Mouse (Mus musculus): ENCODE measurements around the gene Hoxd8. TPM values are rescaled to one million over a fixed set of nuclear protein-coding genes. Genes with fewer than 3 reads are reported as not detected.

Hoxd8 gene
- polyA plus RNA-seq (2012; rRNA removed): 43.0 and 80.7 TPM in 2 replicates

GRCm38 (mm10) chr2:74704393-74704998 lies at the start of gene Hoxd8:
Hoxd8 (plus strand) TSS chr2:74704615.
- no peak for DNase-seq (ENCODE audit: low read depth)

DNA sequence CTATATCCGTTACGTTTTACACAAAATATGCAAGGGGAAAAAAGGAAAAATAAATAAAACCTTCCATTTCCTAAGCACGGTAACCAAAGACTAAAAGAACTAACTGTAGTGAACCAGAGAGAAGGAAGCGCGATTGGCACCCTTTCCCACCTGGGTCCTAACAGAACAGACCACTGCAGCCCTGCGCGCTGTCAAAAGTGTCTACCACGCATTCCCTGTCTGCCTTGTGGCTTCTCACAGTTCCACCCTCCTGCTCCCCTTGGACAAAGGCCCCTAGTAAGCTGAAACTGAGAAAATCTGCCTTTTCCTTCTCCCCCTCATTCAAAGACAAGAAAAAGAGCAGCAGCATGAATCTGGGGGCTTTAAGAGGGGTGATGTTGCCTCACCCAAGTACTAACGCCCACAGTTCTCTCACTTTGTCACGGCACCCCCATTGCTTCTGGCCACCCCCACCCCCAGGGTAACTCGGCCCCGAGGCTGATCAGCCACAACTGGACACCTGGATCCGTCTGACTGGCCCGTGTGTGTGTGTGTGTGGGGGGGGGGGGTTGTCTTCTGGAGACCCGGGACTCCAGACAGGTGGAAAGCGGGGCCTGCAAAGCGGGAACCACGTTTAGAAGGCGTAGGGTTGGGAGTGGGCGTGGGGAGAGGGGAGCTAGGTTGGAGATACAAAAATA lies 49.5 kb upstream of the Hoxd8 start:
- no peak for DNase-seq (ENCODE audit: low read depth)

- DNase-seq (ENCODE audit: low read depth): no peak
Measured at GRCm38 (mm10) chr2:74655420-74655781, 49.0 kb upstream of the Hoxd8 start.

- no peak for DNase-seq (ENCODE audit: low read depth)
Measured at GRCm38 (mm10) chr2:74655821-74656631, 48.4 kb upstream of the Hoxd8 start.

GRCm38 (mm10) chr2:74656632-74657021 lies 47.8 kb upstream of the Hoxd8 start:
- DNase-seq (ENCODE audit: low read depth): no peak

GRCm38 (mm10) chr2:74657251-74658023 lies 47.0 kb upstream of the Hoxd8 start:
- no peak for DNase-seq (ENCODE audit: low read depth)

- no peak for DNase-seq (ENCODE audit: low read depth)
Measured at GRCm38 (mm10) chr2:74658024-74658666, 46.3 kb upstream of the Hoxd8 start.

DNA sequence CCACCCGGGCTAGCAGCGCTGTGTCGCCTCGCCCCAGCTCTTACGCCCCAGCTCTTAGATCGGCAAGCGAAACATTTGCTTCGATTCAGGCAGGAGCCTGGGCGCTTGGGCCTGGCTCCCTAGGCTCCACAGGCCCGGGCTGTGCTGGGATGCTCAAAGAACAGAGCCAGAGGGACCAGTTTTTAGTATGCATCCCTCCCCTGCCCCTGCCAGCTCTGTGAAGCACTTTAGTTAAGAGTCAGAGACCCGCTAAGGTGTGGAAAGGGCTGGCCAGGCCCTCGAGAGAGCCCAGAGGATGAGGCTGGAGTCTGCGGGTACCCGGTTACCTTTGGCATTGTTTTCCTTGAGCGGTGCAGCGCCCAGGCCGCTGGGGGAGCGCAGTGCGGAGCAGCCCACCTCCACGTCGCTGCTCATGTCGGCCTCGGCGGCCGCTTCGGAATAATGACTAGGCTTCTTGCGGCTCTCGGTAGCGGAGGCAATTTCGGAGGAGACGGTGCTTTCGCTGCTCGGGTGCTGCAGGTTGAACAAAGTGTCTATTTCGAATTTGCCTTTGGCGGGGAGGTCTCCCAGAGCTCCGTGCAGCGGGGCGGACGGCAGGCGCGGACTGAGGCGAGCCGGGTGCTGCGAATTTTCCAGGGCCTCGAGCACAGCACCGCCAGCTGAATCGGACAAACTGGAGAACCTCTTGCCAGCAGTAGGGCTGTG lies 45.6 kb upstream of the Hoxd8 start:
- DNase-seq (ENCODE audit: low read depth): no peak

- no peak for DNase-seq (ENCODE audit: low read depth)
Measured at GRCm38 (mm10) chr2:74659507-74660005, 44.9 kb upstream of the Hoxd8 start, which contains the start of gene Evx2. Evx2 (minus strand) TSS chr2:74659557.

DNA sequence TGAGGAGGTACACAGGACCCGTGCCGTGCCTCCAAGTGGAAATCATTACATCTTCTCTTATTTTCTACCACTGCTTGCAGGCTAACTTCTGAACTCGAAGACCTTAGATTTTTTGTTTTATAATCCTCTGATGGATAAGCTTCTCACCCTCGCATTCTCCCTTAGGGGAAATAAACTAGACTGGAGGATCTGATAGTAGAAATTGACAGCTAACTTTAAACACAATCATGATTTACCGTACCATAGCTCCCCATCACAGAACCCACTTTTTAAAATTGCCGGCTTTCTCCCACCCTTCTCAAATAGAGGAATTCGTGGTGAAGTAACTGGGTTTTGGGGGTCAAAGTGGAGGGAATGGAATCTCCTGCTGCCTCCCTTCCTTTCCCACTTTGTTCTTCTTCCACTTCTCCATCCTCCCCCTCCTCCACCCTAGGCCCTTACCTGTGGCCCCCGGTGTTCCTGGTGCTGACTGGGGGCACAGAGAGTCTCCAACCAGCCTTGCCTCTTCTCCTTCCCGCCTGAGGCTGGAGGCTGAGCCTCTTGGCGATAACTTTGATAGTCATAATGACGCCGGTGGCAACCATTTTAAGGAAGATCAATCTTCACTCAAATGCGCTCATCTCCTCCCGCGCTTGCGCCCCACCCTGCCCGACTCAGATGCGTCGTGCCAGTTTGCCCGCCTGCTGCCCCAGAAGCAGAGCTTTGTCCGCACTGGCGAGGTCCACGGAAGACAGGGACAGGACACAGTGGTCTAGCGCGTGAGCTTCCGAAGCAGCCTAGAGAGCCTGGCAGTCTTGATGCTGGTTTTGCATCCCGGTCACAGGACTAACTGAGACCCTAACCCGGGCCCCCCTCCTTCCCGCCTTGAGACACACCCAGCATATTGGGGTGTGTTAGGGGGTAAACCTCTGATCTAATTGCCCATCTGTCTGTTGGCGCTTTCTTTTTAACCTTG lies 43.7 kb upstream of the Hoxd8 start:
- DNase-seq (ENCODE audit: low read depth): no peak

DNA sequence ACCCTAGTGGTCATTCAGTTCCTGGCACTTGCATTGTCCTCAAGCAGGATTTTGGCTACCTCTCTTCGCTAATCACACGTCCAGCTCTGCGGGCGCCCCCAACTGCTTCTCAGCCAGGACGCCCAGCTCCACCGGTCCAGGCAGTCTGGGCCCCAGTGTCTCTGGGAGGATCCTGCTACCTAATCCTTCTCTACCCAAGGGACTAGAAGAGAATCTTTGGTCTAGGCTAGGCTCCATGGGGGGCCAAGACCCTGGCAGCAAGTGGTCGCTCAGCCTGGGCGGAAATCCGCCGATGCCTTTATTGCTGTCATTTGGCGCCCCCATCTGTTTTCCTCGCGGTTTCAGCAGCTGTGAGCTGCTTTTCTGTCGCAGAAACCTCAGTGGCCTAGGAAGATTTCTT lies 42.7 kb upstream of the Hoxd8 start:
- no peak for DNase-seq (ENCODE audit: low read depth)

GRCm38 (mm10) chr2:74663291-74663925 lies 41.0 kb upstream of the Hoxd8 start:
- no peak for DNase-seq (ENCODE audit: low read depth)

- DNase-seq (ENCODE audit: low read depth): no peak
Measured at GRCm38 (mm10) chr2:74666411-74666810, 38.0 kb upstream of the Hoxd8 start.

GRCm38 (mm10) chr2:74667191-74667841 lies 37.1 kb upstream of the Hoxd8 start:
- DNase-seq (ENCODE audit: low read depth): no peak

- DNase-seq (ENCODE audit: low read depth): no peak
Measured at GRCm38 (mm10) chr2:74667842-74668357, 36.5 kb upstream of the Hoxd8 start, which contains the start of gene Hoxd13. Hoxd13 (plus strand) TSS chr2:74668310.

DNA sequence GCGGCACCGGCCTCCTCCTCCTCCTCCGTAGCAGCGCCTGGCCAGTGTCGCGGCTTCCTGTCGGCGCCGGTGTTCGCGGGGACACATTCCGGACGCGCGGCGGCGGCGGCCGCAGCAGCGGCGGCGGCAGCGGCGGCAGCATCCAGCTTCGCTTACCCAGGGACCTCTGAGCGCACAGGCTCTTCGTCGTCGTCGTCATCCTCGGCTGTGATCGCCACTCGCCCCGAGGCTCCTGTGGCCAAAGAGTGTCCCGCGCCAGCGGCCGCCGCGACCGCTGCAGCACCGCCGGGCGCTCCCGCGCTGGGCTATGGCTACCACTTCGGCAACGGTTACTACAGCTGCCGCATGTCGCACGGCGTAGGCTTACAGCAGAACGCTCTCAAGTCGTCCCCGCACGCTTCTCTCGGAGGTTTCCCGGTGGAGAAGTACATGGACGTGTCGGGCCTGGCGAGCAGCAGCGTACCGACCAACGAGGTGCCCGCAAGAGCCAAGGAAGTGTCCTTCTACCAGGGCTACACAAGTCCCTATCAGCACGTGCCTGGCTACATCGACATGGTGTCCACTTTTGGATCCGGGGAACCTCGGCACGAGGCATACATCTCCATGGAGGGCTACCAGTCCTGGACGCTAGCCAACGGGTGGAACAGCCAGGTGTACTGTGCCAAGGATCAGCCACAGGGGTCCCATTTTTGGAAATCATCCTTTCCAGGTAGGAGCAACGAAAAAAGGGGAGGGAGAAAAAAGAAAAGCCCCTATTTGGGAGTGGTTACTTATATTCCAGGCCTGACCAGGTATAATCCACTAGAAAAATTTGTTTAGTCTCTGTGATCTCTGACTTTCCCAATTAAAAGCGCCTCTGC lies 35.8 kb upstream of the Hoxd8 start:
- DNase-seq (ENCODE audit: low read depth): no peak

DNA sequence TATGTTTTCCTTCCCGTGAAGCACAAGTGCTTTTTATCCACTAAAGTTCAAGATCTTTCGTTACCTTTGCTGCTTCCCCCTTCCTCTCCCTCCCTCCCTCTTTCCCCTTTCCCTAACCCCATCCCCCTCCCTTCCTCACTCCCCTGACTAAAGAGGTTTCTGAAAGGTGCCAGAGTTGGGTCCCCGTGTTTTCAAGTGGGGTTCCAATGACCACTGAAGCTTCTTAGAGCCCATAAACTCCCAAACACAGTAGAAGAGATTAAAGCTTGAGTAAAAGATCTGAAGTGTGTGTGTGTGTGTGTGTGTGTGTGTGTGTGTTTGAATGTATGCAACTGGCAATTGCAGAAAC lies 35.2 kb upstream of the Hoxd8 start:
- no peak for DNase-seq (ENCODE audit: low read depth)
